Mouse (Mus musculus): ENCODE measurements around the gene Gsdma3.

DNA sequence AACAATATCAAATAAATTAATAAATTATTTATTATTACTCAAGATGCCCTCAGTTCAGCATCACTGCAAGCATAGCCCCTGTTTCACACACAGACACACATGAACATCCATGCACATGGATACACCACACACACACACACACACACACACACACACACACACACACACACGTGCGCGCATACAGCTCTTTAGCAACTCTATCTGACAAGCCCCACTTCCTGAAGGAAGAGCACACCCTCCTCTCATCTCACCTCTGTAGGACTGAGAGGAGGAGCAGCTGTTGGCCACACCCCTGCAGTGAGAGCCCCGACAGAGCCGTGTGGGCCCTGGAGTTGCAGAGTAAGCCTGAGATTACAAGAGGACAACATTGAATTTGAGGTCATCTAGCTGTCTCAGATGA is 13.9 kb downstream of the Gsdma3 start:
- no peak for TF ChIP-seq POLR2A (IDR thresholded peaks at IDR 0.05; ENCODE audit: insufficient read length, low read depth)
- TF ChIP-seq USF1 (IDR thresholded peaks at IDR 0.05; ENCODE audit: low read depth) = no peak
- TF ChIP-seq MYOD1 (IDR thresholded peaks at IDR 0.05; ENCODE audit: control insufficient read depth in 1 of 3, insufficient read length in 2 of 3, low read depth in 2 of 3) = no peak
- TF ChIP-seq MAX (IDR thresholded peaks at IDR 0.05; ENCODE audit: low read depth) = no peak
- TF ChIP-seq TCF12 (IDR thresholded peaks at IDR 0.05; ENCODE audit: insufficient read depth, poor library complexity, severe bottlenecking) = no peak
- TF ChIP-seq MYOG (IDR thresholded peaks at IDR 0.05; ENCODE audit: control insufficient read depth in 1 of 3, insufficient read depth in 1 of 3, insufficient read length in 2 of 3, low read depth in 2 of 3) = no peak
- no peak for TF ChIP-seq POLR2AphosphoS2 (IDR thresholded peaks at IDR 0.05; ENCODE audit: insufficient read length, low read depth)
- no peak for TF ChIP-seq REST (IDR thresholded peaks at IDR 0.05; ENCODE audit: insufficient read depth, insufficient read length)

All from myocyte (in vitro differentiated cells).